Mouse (Mus musculus): ENCODE measurements around the gene Btbd8. TPM values are rescaled to one million over a fixed set of nuclear protein-coding genes. Genes with fewer than 3 reads are reported as not detected.

Gene Btbd8
- polyA plus RNA-seq, 1 experiment from 2014 or later = 7.8 TPM

DNA sequence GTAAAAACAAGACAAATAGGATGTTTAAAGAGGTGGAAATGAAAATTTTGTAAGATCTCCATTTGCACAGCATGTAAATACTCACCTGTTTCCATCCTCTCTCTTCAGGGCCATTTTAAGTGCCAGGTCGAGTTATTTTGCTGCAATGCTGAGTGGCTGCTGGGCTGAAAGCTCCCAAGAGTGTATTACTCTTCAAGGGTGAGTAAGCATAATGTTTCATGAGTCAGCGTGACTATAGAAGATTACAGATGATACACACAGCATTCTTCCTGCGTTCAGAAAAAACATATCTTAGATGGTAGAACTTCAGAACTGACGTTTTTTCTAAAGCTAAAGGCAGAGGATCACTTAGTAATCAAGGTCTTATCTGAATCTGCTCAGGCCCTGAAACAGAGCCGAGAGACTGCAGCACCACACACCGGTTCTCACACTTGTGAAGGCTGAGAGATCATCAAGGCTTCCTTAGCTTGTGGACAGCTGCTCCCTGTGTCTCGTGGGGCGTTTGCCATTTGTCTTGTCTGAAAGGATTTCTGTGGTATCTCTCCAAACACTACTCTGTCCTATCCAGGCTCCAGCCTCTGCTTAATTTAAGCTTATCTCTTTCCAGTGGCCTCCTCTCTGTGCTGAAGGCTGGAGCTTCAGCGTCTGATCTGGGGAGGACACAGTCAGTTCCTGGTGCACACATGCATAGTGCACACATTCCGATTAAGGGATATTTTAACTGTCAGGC lies 33.0 kb downstream of the Btbd8 start:
- Histone ChIP-seq H3K4me2 (ENCODE audit: low read depth) (no peak overlapping the region), H3K9ac (ENCODE audit: low read length) (no peak overlapping the region), H3K27ac (ENCODE audit: low read depth, low read length) (no peak overlapping the region), H3K4me1 (ENCODE audit: control insufficient read depth, insufficient read depth, low read length) (0 out of 2 replicates have a peak, but pooled peaks cover 2% of the 10 kb centered on the region), H3K36me3 (ENCODE audit: control insufficient read depth, insufficient read depth, low read length) (no peaks in the 10 kb centered on the region), H3K9me3 (ENCODE audit: control insufficient read depth, low read length) (no peaks in the 10 kb centered on the region), H3K4me3 (ENCODE audit: low read depth, low read length) (no peak overlapping the region), H3K27me3 (ENCODE audit: control insufficient read depth, insufficient read depth, low read length) (no peaks in the 10 kb centered on the region)
- no peak for ATAC-seq (ENCODE audit: insufficient read depth, low FRiP score, low TSS enrichment)
- 74% methylated on average over 10 of the region's 10 CpGs for WGBS
- no peak for DNase-seq (ENCODE audit: low spot score)

- no peak for ATAC-seq (ENCODE audit: insufficient read depth, low FRiP score, low TSS enrichment)
These were observed 42.4 kb downstream of the Btbd8 start for GRCm38 (mm10) chr5:107480194-107480593.

GRCm38 (mm10) chr5:107488996-107489395 lies 51.2 kb downstream of the Btbd8 start:
- Histone ChIP-seq H3K27ac (ENCODE audit: low read depth, low read length) (no peak overlapping the region), H3K9ac (ENCODE audit: low read length) (no peak overlapping the region), H3K4me1 (ENCODE audit: control insufficient read depth, insufficient read depth, low read length) (no peaks in the 10 kb centered on the region), H3K36me3 (ENCODE audit: control insufficient read depth, insufficient read depth, low read length) (no peaks in the 10 kb centered on the region), H3K9me3 (ENCODE audit: control insufficient read depth, low read length) (no peaks in the 10 kb centered on the region), H3K4me2 (ENCODE audit: low read depth) (no peak overlapping the region), H3K27me3 (ENCODE audit: control insufficient read depth, insufficient read depth, low read length) (no peaks in the 10 kb centered on the region), H3K4me3 (ENCODE audit: low read depth, low read length) (no peak overlapping the region)
- DNase-seq (ENCODE audit: low spot score) (no peak), ATAC-seq (ENCODE audit: insufficient read depth, low FRiP score, low TSS enrichment) (no peak)
- 74% methylated on average over 4 of the region's 4 CpGs for WGBS

More at GRCm38 (mm10) chr5:107480194-107480593, 42.4 kb downstream of the Btbd8 start:
- no peaks in the 10 kb centered on the region for H3K36me3 ChIP-seq (ENCODE audit: control insufficient read depth, insufficient read depth, low read length)
- 93% methylated on average over 2 of the region's 2 CpGs for WGBS
- H3K4me3 ChIP-seq (ENCODE audit: low read depth, low read length) = no peak overlapping the region
- H3K4me1 ChIP-seq (ENCODE audit: control insufficient read depth, insufficient read depth, low read length) = no peaks in the 10 kb centered on the region
- no peak overlapping the region for H3K4me2 ChIP-seq (ENCODE audit: low read depth)
- no peak for DNase-seq (ENCODE audit: low spot score)
- no peak overlapping the region for H3K9ac ChIP-seq (ENCODE audit: low read length)
- no peak overlapping the region for H3K27ac ChIP-seq (ENCODE audit: low read depth, low read length)
- no peaks in the 10 kb centered on the region for H3K9me3 ChIP-seq (ENCODE audit: control insufficient read depth, low read length)
- no peaks in the 10 kb centered on the region for H3K27me3 ChIP-seq (ENCODE audit: control insufficient read depth, insufficient read depth, low read length)

GRCm38 (mm10) chr5:107491036-107491435 lies 53.2 kb downstream of the Btbd8 start:
- H3K36me3 ChIP-seq (ENCODE audit: control insufficient read depth, insufficient read depth, low read length) = no peaks in the 10 kb centered on the region
- H3K9me3 ChIP-seq (ENCODE audit: control insufficient read depth, low read length) = no peaks in the 10 kb centered on the region
- no peaks in the 10 kb centered on the region for H3K4me1 ChIP-seq (ENCODE audit: control insufficient read depth, insufficient read depth, low read length)
- no peaks in the 10 kb centered on the region for H3K27me3 ChIP-seq (ENCODE audit: control insufficient read depth, insufficient read depth, low read length)
- H3K9ac ChIP-seq (ENCODE audit: low read length) = no peak overlapping the region
- 80% methylated on average over 9 of the region's 9 CpGs for WGBS
- H3K27ac ChIP-seq (ENCODE audit: low read depth, low read length) = no peak overlapping the region
- ATAC-seq (ENCODE audit: insufficient read depth, low FRiP score, low TSS enrichment) (no peak), DNase-seq (ENCODE audit: low spot score) (no peak)
- H3K4me2 ChIP-seq (ENCODE audit: low read depth) = no peak overlapping the region
- H3K4me3 ChIP-seq (ENCODE audit: low read depth, low read length) = no peak overlapping the region

DNA sequence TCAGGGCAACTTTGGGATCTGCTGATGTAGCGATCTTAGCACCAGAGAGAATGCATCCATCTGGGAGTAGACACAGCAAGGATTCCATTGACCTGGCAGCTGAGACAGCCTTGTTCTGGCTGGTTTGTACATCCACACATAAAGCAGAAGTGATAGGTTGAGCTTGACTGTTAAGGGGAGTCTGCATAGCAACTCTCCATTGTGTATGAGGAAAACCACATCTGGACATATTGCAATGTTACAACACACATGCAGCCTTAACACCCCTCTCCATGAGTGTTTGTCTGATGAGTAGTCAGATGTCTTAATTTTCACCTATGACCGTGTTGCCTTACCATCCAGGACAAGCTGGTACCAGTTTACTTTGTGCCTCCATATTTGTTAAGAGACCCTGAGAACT lies 54.7 kb downstream of the Btbd8 start:
- WGBS = 89% methylated on average over 2 of the region's 2 CpGs
- no peaks in the 10 kb centered on the region for H3K36me3 ChIP-seq (ENCODE audit: control insufficient read depth, insufficient read depth, low read length)
- H3K4me2 ChIP-seq (ENCODE audit: low read depth) = no peak overlapping the region
- no peaks in the 10 kb centered on the region for H3K27me3 ChIP-seq (ENCODE audit: control insufficient read depth, insufficient read depth, low read length)
- ATAC-seq (ENCODE audit: insufficient read depth, low FRiP score, low TSS enrichment) (no peak), DNase-seq (ENCODE audit: low spot score) (no peak)
- no peak overlapping the region for H3K9ac ChIP-seq (ENCODE audit: low read length)
- no peak overlapping the region for H3K27ac ChIP-seq (ENCODE audit: low read depth, low read length)
- H3K4me3 ChIP-seq (ENCODE audit: low read depth, low read length) = no peak overlapping the region
- no peaks in the 10 kb centered on the region for H3K4me1 ChIP-seq (ENCODE audit: control insufficient read depth, insufficient read depth, low read length)
- no peaks in the 10 kb centered on the region for H3K9me3 ChIP-seq (ENCODE audit: control insufficient read depth, low read length)

DNA sequence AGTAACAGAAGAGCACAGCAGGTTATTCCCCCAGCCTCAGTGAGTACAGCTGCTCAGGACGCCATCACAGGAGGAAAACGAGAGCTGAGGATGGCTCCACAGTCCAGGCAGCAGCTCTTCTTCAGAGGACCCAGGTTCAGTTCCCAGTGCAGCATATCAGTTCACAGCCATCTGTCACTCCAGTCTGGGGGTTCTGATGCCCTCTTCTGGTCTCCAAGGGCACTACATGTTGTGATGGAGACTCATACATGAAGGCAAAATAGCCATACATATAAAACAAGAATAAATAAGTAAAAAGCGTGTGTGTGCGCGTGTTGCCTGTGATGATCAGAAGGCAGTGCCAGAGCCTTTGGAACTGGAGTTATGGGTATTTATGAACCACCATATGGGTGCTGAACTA lies 57.0 kb downstream of the Btbd8 start:
- H3K9me3 ChIP-seq (ENCODE audit: control insufficient read depth, low read length) = no peaks in the 10 kb centered on the region
- no peaks in the 10 kb centered on the region for H3K36me3 ChIP-seq (ENCODE audit: control insufficient read depth, insufficient read depth, low read length)
- no peak overlapping the region for H3K4me3 ChIP-seq (ENCODE audit: low read depth, low read length)
- DNase-seq (ENCODE audit: low spot score) (no peak), ATAC-seq (ENCODE audit: insufficient read depth, low FRiP score, low TSS enrichment) (no peak)
- WGBS = 91% methylated on average over 5 of the region's 5 CpGs
- H3K9ac ChIP-seq (ENCODE audit: low read length) = no peak overlapping the region
- H3K4me1 ChIP-seq (ENCODE audit: control insufficient read depth, insufficient read depth, low read length) = no peaks in the 10 kb centered on the region
- no peak overlapping the region for H3K27ac ChIP-seq (ENCODE audit: low read depth, low read length)
- no peak overlapping the region for H3K4me2 ChIP-seq (ENCODE audit: low read depth)
- no peaks in the 10 kb centered on the region for H3K27me3 ChIP-seq (ENCODE audit: control insufficient read depth, insufficient read depth, low read length)

DNA sequence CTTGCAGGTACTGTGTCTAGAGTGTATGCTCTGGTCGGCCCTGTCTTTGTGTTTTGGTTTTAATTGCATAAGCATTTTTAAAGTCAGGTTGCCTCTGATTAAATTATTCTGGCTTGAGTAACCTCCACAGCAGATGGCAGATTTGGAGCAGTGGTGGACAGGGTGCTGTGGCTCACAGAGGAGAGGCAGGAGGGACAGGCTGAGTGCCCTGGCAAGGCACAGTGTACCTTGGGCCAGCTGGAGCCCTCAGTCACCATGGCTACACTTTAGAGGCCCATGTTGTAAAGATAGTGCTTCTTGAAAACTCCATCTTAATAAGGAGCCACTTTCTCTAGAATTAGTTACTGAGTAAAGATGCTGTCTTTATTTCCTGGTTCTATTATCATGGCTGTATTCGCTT lies 58.2 kb downstream of the Btbd8 start:
- no peak overlapping the region for H3K27ac ChIP-seq (ENCODE audit: low read depth, low read length)
- ATAC-seq (ENCODE audit: insufficient read depth, low FRiP score, low TSS enrichment) = no peak
- no peaks in the 10 kb centered on the region for H3K4me1 ChIP-seq (ENCODE audit: control insufficient read depth, insufficient read depth, low read length)
- H3K27me3 ChIP-seq (ENCODE audit: control insufficient read depth, insufficient read depth, low read length) = no peaks in the 10 kb centered on the region
- DNase-seq (ENCODE audit: low spot score) = no peak
- WGBS = 78% methylated on average over 2 of the region's 2 CpGs
- H3K4me3 ChIP-seq (ENCODE audit: low read depth, low read length) = no peak overlapping the region
- no peak overlapping the region for H3K4me2 ChIP-seq (ENCODE audit: low read depth)
- no peak overlapping the region for H3K9ac ChIP-seq (ENCODE audit: low read length)
- no peaks in the 10 kb centered on the region for H3K36me3 ChIP-seq (ENCODE audit: control insufficient read depth, insufficient read depth, low read length)
- no peaks in the 10 kb centered on the region for H3K9me3 ChIP-seq (ENCODE audit: control insufficient read depth, low read length)

GRCm38 (mm10) chr5:107497519-107498501 lies 60.0 kb downstream of the Btbd8 start:
- H3K4me2 ChIP-seq (ENCODE audit: low read depth) = no peak overlapping the region; the same call in 1 of the 2 replicates
- ATAC-seq (ENCODE audit: insufficient read depth, low FRiP score, low TSS enrichment) = peak; percentile 87
- 64% methylated on average over 10 of the region's 10 CpGs for WGBS

More at GRCm38 (mm10) chr5:107497519-107498501, 60.0 kb downstream of the Btbd8 start:
- no peaks in the 10 kb centered on the region for H3K27me3 ChIP-seq (ENCODE audit: control insufficient read depth, insufficient read depth, low read length)
- H3K4me3 ChIP-seq (ENCODE audit: low read depth, low read length) = 0 out of 2 replicates have a peak overlapping the region, but pooled peaks have one; percentile 1
- H3K36me3 ChIP-seq (ENCODE audit: control insufficient read depth, insufficient read depth, low read length) = no peaks in the 10 kb centered on the region
- 0 out of 2 replicates have a peak overlapping the region, but pooled peaks have one; percentile 0 for H3K27ac ChIP-seq (ENCODE audit: low read depth, low read length)
- no peak overlapping the region for H3K9ac ChIP-seq (ENCODE audit: low read length)
- DNase-seq (ENCODE audit: low spot score) = peak; percentile 47
- H3K4me1 ChIP-seq (ENCODE audit: control insufficient read depth, insufficient read depth, low read length) = no peaks in the 10 kb centered on the region
- no peaks in the 10 kb centered on the region for H3K9me3 ChIP-seq (ENCODE audit: control insufficient read depth, low read length)
